Mouse (Mus musculus) heart, adult 2 months (tissue): ENCODE results near the gene Lsg1.

Source experiments
- CTCF ChIP-seq: fragments of 200-600 bp; IDR thresholded peaks from 2 replicates; pipeline ENCODE4 v1.8.1; 2022; ENCODE audit warnings: antibody characterized with exemption, mild to moderate bottlenecking, moderate library complexity
- EP300 ChIP-seq: fragments of 200-500 bp; IDR thresholded peaks from 2 replicates; pipeline ENCODE4 v1.6.1; 2011; ENCODE audit warnings: low read depth, low read length, control low read depth; ENCODE audit not compliant: insufficient read depth

DNA sequence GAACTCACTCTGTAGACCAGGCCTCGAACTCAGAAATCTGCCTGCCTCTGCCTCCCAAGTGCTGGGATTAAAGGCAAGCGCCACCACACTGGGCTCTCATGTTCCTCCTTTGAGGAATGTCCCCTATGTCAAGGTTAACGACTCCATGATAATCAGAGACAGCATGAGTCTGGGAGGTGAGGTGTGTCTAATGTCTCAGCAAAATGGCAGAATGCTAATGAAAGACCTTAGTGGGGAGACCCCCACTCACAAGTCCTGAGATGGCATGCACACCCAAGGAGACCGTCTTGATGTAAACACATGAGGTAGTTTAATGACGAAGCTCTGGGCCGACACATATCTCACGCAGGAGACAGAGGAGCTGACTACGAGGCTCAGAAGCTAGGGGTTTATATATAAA lies 33.3 kb downstream of the Lsg1 start:
- TF ChIP-seq CTCF (no peak), EP300 (no peak)
